Mouse (Mus musculus): ENCODE measurements around the gene Mtus2. TPM values are rescaled to one million over a fixed set of nuclear protein-coding genes. Genes with fewer than 3 reads are reported as not detected.

The Mtus2 gene
- polyA plus RNA-seq, 1 experiment: 8.7 TPM

DNA sequence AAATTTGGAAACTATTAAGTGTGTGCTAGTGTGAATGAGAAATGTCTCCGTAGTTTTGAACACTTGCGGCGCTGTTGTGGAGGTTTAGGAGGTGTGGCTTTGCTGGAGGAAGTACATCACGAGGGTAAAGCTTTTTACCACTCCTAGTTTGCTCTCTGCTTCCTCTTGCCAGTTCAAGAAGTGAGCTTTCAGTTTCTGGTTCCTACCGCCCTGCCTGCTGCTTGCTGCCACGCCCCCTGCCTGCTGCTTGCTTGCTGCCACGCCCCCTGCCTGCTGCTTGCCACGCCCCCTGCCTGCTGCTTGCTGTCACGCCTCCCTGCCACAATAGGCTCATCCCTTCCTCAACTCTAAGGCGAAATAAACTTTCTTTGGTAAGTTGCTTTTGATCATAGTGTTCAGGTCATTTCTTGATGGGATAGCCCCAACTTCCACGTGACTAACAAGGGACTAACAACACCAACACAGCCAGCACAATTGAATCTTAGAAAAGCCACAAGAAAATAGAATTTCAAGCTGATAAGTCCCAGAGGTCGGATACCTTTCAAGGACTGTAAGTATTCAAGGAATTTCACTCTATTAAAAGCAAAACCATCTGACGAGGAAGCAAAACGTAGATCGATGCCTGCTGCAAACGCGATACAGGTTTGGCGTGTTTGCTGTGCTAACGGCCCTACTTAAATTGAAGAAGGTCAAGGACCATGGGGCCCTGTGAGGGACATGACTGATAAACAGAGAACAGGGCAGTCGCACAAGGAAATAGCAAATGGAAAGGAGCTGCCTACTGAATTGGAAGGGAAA lies 35.7 kb downstream of the Mtus2 start:
- Histone ChIP-seq H3K4me3 (ENCODE audit: control insufficient read depth, insufficient read depth, low read length) (no peak overlapping the region), H3K36me3 (ENCODE audit: control insufficient read depth, insufficient read depth, low read length) (no peaks in the 10 kb centered on the region), H3K4me1 (replicated peaks; ENCODE audit: control insufficient read depth, insufficient read depth, low read length) (no peaks in the 10 kb centered on the region), H3K27me3 (ENCODE audit: control insufficient read depth, insufficient read depth, low read length) (no peaks in the 10 kb centered on the region), H3K27ac (ENCODE audit: control insufficient read depth, insufficient read depth, low read length) (no peak overlapping the region)
- DNase-seq: no peak
- TF ChIP-seq CTCF (IDR thresholded peaks at IDR 0.05; ENCODE audit: borderline replicate concordance, control insufficient read depth, extremely low read depth, insufficient read depth, low read length, poor library complexity) (no peak), POLR2A (IDR thresholded peaks at IDR 0.05; ENCODE audit: control insufficient read depth, extremely low read depth, insufficient read depth, low read length, poor library complexity) (no peak)
- WGBS: 43% methylated on average over 20 of the region's 20 CpGs

DNA sequence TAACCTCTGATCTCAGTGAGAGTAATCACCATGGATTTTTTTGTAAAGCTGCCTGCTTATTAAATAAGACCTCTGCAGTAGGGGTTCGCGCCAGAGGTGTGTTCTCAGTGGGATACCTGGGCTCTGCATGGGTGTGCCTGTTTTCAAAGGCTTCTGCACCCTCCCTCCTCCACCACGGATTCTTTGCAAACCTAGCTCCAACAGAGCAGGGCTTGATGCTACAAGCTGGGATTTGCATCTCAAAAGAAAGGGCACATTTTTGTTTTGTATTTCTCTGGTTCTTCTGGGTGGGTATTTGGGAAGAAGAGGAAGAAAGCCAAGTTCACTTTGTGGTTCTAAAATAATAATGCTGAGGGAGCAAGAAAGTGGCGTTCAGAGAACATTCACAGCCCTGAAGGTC lies 48.1 kb downstream of the Mtus2 start:
- DNase-seq: no peak
- no peaks in the 10 kb centered on the region for H3K36me3 ChIP-seq (ENCODE audit: control insufficient read depth, insufficient read depth, low read length)
- no peak overlapping the region for H3K4me3 ChIP-seq (ENCODE audit: control insufficient read depth, insufficient read depth, low read length)
- no peaks in the 10 kb centered on the region for H3K4me1 ChIP-seq (replicated peaks; ENCODE audit: control insufficient read depth, insufficient read depth, low read length)
- H3K27ac ChIP-seq (ENCODE audit: control insufficient read depth, insufficient read depth, low read length): no peak overlapping the region
- no peaks in the 10 kb centered on the region for H3K27me3 ChIP-seq (ENCODE audit: control insufficient read depth, insufficient read depth, low read length)
- no peak for TF ChIP-seq POLR2A (IDR thresholded peaks at IDR 0.05; ENCODE audit: control insufficient read depth, extremely low read depth, insufficient read depth, low read length, poor library complexity)
- no peak for TF ChIP-seq CTCF (IDR thresholded peaks at IDR 0.05; ENCODE audit: borderline replicate concordance, control insufficient read depth, extremely low read depth, insufficient read depth, low read length, poor library complexity)
- 52% methylated on average over 4 of the region's 4 CpGs for WGBS

DNA sequence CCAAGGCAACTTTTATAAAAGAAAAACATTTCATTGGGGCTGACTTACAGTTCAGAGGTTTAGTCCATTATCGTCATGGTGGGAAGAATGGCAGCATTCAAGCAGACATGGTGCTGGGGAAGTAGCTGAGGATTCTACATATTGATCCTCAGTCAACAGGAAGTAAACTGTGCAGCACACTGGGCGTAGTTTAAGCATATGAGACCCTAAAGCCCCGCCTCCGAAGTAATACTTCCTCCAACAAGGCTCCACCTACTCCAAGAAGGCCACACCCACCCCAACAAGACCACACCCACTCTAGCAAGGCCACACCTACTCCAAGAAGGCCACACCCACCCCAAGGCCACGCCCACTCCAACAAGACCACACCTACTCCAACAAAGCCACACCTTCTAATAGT lies 55.0 kb downstream of the Mtus2 start:
- no peaks in the 10 kb centered on the region for H3K36me3 ChIP-seq (ENCODE audit: control insufficient read depth, insufficient read depth, low read length)
- H3K27ac ChIP-seq (ENCODE audit: control insufficient read depth, insufficient read depth, low read length): no peak overlapping the region
- H3K27me3 ChIP-seq (ENCODE audit: control insufficient read depth, insufficient read depth, low read length): no peaks in the 10 kb centered on the region
- H3K4me1 ChIP-seq (replicated peaks; ENCODE audit: control insufficient read depth, insufficient read depth, low read length): no peaks in the 10 kb centered on the region
- TF ChIP-seq POLR2A (IDR thresholded peaks at IDR 0.05; ENCODE audit: control insufficient read depth, extremely low read depth, insufficient read depth, low read length, poor library complexity): no peak
- TF ChIP-seq CTCF (IDR thresholded peaks at IDR 0.05; ENCODE audit: borderline replicate concordance, control insufficient read depth, extremely low read depth, insufficient read depth, low read length, poor library complexity): no peak
- H3K4me3 ChIP-seq (ENCODE audit: control insufficient read depth, insufficient read depth, low read length): no peak overlapping the region
- WGBS: 79% methylated on average over 5 of the region's 5 CpGs
- DNase-seq: no peak

DNA sequence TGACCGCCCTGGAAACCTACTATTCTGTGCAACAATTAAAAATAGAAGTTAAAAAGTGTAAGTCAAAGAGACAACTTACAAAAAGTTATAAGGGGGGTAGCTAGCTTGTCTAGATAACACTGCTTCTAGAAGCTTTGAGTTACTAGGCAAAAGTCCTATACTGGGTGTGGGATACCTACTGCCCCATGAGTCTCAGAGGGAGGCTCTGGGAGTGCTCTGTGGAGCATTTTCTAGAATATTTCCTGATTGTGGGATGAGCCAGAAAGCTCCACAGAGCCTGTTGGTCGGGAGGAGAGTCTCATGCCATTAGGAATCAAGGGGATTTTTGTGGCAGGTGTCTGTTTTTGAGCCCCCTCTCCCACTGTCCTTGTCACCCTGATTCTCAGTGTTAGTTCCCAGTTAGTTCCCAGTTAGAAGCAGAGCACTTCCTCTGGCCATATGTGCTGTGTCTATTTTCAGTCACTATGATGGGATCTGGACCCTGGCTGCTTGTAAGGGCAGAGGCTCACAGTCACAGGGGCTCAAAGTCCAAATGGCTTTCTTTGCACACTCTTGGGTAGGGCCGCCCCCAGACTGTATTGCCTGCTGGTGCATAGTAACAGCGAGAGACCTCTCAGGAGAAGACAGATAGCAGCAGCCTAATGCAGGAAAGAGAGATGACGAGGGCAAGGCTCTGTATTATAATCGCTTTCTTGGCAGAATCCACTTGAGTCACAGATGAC lies 57.2 kb downstream of the Mtus2 start:
- H3K4me1 ChIP-seq (replicated peaks; ENCODE audit: control insufficient read depth, insufficient read depth, low read length): no peaks in the 10 kb centered on the region
- WGBS: 79% methylated on average over 6 of the region's 6 CpGs
- no peaks in the 10 kb centered on the region for H3K36me3 ChIP-seq (ENCODE audit: control insufficient read depth, insufficient read depth, low read length)
- DNase-seq: no peak
- H3K4me3 ChIP-seq (ENCODE audit: control insufficient read depth, insufficient read depth, low read length): no peak overlapping the region
- TF ChIP-seq CTCF (IDR thresholded peaks at IDR 0.05; ENCODE audit: borderline replicate concordance, control insufficient read depth, extremely low read depth, insufficient read depth, low read length, poor library complexity) (no peak), POLR2A (IDR thresholded peaks at IDR 0.05; ENCODE audit: control insufficient read depth, extremely low read depth, insufficient read depth, low read length, poor library complexity) (no peak)
- H3K27ac ChIP-seq (ENCODE audit: control insufficient read depth, insufficient read depth, low read length): no peak overlapping the region
- H3K27me3 ChIP-seq (ENCODE audit: control insufficient read depth, insufficient read depth, low read length): no peaks in the 10 kb centered on the region

DNA sequence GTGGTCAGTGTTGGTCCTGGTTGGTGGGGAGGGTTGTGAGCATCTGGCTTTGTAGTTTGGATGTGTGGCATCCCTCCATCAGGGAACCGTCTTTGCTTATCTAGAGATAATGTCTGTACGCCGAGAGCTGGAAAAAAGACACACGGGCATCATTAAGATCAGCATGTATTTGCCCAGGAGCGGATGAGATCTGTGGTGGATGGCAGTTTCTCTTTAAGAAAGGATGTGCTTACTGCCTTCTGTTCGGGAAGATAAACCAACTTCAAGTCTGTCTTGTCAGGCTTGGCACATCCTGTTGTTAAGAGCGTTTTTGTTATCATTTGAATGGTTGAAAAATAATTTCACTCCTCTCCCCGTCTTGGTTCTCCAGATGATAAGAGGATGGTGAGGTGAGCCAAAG lies 58.3 kb downstream of the Mtus2 start:
- WGBS: 73% methylated on average over 8 of the region's 8 CpGs
- no peak overlapping the region for H3K4me3 ChIP-seq (ENCODE audit: control insufficient read depth, insufficient read depth, low read length)
- no peaks in the 10 kb centered on the region for H3K36me3 ChIP-seq (ENCODE audit: control insufficient read depth, insufficient read depth, low read length)
- TF ChIP-seq POLR2A (IDR thresholded peaks at IDR 0.05; ENCODE audit: control insufficient read depth, extremely low read depth, insufficient read depth, low read length, poor library complexity): no peak
- no peak for TF ChIP-seq CTCF (IDR thresholded peaks at IDR 0.05; ENCODE audit: borderline replicate concordance, control insufficient read depth, extremely low read depth, insufficient read depth, low read length, poor library complexity)
- H3K27ac ChIP-seq (ENCODE audit: control insufficient read depth, insufficient read depth, low read length): no peak overlapping the region
- no peaks in the 10 kb centered on the region for H3K4me1 ChIP-seq (replicated peaks; ENCODE audit: control insufficient read depth, insufficient read depth, low read length)
- DNase-seq: no peak
- H3K27me3 ChIP-seq (ENCODE audit: control insufficient read depth, insufficient read depth, low read length): no peaks in the 10 kb centered on the region

DNA sequence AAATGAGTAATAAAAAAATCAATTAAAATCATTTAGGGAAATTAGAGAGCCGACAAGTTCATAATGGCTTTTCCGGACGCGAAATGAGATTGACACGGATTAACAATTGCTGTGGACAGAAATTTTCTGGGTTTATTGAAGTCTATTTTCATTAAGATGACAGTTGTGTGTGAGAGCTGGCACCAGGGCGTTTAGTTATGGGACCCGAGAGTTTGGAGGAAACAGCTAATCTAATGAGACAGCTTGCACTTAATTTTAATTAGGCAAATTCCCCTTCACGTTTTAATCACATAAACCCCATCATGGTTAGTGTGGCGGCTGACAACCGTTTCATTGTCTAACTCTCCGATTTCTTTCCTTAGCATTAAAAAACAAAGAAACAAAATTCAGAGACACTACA lies 60.3 kb downstream of the Mtus2 start:
- DNase-seq: no peak
- Histone ChIP-seq H3K4me3 (ENCODE audit: control insufficient read depth, insufficient read depth, low read length) (no peak overlapping the region), H3K4me1 (replicated peaks; ENCODE audit: control insufficient read depth, insufficient read depth, low read length) (no peaks in the 10 kb centered on the region), H3K27ac (ENCODE audit: control insufficient read depth, insufficient read depth, low read length) (no peak overlapping the region), H3K27me3 (ENCODE audit: control insufficient read depth, insufficient read depth, low read length) (no peaks in the 10 kb centered on the region), H3K36me3 (ENCODE audit: control insufficient read depth, insufficient read depth, low read length) (no peaks in the 10 kb centered on the region)
- 96% methylated on average over 11 of the region's 11 CpGs for WGBS
- TF ChIP-seq CTCF (IDR thresholded peaks at IDR 0.05; ENCODE audit: borderline replicate concordance, control insufficient read depth, extremely low read depth, insufficient read depth, low read length, poor library complexity) (no peak), POLR2A (IDR thresholded peaks at IDR 0.05; ENCODE audit: control insufficient read depth, extremely low read depth, insufficient read depth, low read length, poor library complexity) (no peak)
